Mouse (Mus musculus) urinary bladder, adult 18-20 months (tissue): ENCODE measurements around the gene Stat3.

ENCODE experiments used
- DNase-seq, 2 experiments: peaks; one replicate each; pipeline ENCODE4 v3.0.0; 2022; ENCODE audit warnings: low spot score in 2 of 2, mixed read lengths in 2 of 2

The Stat3 gene

DNA sequence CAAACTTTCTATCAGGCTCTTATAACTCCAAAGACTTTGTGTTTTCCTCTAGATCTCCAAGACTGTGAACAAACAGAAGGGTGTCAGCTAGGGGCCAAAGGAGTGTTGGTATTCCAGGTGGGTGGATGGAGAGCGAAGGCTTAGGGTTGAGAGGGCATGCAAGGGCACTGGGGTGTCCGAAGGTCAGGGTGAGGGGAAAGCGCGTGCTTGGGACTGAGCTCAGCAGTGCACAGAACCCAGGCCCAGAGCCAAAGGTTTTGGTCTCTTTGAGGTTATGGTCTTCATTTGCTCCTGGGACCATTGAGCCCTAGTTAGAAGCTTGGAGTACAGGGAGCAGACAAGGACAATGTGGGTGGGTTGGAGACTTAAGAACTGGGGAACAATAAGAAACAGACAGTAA, 84.2 kb downstream of the Stat3 start:
- DNase-seq = no peak

DNA sequence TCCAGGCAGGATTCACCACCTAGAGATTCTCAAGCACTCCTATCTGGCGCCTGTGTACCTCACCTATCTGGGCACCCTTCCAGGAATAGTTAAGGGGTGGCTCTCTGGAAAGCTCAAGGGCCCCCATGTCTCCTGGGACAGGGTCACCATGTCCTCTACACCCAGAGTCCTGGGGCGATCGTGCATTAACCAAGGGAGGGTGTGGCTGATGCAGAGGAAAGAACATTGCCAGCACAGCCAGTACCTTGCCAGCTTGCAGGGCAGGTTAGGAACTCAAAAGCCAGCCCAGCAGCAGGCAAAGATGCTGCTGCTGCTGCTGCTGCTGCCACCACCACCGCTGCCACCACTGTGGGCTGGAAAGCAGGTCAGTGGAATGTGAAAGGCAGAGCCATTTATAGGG, 85.1 kb downstream of the Stat3 start:
- DNase-seq = no peak

DNA sequence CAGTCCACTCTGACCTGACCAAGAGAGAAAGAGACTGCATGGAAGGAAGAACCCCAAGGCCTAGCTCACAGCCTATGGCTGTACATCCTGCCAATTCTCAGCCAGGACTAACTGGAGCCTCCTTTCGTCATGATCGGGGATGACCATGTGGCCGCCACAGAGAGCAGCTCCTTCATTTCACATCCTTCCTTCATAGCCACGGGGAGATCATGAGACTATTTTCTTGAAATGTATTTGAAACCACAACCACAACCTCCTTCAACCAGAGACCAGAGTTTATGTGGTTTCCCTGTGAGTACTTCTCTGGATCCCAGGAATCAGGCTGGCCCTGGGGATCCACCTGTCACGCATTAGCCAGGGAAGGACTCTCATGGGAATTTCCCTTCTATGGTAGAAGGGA, 86.3 kb downstream of the Stat3 start:
- no peak for DNase-seq

DNA sequence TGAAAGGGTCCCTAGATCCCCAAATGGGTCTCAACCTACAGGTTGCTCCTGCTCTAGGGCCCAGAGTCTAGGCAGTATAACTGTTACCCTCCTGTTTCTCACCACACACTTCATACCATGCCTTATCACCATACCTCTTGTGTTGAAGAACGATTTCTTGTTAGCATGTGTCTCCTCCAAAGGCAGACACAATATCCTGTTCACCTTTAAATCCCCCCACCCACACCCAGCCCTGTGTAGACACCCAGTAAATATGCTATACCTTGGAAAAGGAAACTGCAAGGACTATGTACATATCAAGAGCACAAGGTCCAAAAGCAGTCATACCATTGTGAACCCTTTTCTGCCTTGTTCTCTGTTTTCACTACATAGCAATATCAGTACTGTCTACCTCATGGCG, 87.3 kb downstream of the Stat3 start:
- DNase-seq = no peak

DNA sequence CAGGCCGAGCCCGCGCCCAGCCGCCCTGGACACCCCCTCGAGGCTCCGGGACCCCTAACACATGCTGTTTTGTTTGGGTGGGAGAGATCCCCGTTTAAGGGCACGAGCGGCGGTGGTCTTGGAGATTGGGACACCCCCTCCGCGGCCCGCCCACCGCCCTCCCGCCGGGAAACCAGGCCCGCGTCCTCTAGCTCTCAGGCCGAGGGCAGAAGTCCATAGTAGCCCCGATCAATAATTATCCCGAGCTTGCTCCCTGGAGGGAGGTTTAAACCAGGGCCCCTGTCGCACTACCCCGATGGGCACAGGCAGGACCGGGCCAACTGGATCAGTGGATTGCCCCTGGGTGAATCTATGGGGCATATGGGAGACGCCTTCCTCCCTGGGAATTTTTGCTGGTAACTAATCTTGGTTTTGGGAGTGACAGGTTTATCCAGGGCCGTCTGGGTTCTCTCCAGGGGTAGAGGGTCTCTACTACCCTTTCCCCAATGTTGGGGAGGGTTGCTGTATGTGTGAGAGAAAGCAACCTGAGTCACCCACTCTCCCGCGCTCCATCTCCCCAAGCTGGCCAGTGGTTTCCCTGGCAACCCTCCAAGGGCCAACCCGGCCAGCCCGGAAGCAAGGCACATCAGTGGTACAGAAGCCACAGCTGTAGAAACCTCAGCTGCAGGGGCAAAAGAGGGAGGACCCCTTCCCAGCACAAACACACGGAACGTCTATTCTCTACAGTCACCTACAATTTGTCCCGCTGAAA, 88.4 kb downstream of the Stat3 start:
- peak; percentile 31 to 77 for DNase-seq

DNA sequence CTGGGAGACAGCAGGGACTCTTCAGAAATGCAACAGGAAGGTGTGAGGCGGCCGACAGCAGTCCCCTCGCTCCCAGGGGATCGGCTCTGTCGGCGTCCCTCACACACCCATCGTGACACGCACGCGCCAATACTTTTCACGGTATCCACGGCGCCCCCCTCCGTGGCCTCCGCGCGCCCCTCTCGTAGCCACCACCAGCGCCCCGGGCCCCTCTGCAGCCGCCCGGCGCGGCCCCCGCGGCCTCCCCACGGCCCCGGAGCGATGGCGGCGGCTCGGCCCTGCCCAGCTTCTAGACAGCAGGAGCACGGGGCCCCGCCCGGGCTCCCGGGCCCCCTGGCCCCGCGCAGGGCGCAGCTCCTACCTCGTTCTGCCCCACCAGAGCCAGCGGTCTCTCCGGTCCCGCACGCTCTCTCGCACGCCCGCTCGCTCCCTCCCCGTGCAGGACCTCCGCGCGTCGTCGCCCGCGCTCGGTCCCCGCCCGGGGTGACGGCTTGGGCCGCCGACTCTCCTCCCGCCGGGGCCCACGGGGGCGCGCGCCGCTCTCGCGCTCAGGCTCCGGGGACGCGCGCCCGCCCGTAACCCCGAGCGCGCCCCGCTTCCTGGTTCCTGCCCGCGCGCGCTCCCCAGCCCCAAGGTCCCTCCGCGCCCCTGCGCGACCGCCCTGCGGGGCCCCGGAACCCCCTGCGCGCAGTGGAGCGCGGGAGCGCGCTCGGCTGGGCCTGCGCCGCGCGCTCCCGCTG, 89.1 kb downstream of the Stat3 start, which contains the start of gene Stat5b:
Stat5b (minus strand) TSS at position 687 of the 740 bp plus-strand sequence.
- DNase-seq = peak in 1 of 2 experiments; percentile 31

DNA sequence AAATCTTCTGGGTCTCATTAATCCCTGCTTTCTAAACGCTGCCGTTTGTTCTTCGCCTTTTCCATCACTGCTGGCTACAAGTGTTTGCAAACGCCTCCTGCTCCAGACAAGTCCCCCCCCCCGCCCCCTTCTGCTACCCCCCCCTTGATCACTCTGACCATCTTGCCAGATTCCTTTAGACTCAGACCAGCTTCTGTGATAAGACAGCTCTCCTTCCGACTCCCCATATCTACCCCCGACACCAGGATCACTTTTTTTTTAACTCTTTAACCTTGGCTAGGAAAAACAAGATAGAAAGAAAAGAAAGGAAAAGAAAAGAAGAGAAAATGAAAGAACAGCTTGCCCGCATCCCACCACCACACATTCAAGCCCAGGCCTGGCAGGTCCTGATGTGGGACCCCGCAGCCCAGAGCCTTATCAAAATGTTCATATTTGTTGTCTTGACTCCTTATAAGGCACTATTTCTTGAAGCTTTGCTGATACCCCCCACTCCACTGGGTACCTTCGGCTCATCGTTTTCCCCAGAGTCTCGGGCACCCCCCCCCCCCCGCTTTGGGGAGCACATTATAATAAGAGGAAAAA, 89.8 kb downstream of the Stat3 start:
- DNase-seq = no peak

DNA sequence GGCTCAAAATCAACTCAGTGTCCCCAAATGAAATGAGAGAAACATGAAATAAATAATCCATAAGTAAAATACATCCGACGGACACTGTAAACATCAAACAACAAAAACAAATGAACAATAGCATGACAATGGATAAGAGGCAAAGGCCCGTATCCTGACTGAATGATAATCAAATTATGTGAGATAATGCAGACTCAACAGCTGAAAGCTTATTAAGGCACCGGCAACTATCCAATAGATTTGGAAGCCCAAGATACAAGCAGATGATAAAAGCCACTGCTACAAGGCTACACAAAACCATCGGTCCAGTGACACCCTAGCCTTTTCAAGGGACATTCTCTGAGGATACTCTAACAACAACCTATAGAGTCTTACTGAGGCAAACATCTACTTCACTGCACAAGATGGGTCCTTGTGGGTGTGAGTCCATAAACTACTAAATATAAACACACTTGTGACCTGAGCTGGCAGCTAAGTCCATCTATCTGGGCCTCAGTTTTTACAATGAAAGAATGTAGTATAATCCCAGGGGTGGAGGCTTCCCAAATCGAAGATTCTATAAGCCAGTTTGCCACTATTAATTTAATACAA, 90.5 kb downstream of the Stat3 start:
- DNase-seq = no peak

DNA sequence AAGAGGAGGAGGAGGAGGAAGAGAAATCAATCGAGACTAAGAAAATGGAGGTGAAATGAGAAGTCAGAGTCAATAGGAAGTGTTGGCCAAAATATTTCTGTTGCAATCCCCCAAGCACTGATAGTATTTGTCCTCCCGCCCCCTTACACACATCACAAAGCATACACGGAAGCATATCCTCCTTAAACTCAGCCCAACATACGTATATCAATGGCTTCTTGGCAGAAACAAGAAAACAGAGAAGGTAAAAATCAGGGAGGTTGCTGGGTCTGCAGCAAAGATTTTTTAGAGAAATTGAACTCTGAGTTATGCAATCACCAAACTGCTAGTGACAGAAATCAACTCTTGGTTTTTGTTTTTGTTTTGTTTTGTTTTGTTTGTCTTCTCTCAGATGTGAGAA, 91.3 kb downstream of the Stat3 start:
- DNase-seq = no peak

DNA sequence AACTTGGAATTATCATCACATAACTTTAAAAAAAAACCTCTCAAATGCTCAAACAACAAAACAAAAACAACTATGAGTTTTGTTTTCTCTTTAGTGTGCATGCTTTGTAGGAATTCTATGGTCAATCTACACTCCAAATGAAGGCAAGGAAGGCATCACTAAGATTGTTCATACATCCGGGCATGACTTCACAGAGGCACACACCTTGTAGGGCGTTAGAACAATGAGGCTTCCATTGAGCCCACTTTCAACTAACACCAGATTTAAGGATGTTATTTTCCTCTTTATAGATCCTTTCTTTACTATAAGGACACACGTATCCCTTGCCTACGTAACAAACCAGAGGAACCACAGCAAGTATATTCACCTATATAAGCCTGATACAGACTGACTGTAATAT, 91.8 kb downstream of the Stat3 start:
- DNase-seq = no peak

DNA sequence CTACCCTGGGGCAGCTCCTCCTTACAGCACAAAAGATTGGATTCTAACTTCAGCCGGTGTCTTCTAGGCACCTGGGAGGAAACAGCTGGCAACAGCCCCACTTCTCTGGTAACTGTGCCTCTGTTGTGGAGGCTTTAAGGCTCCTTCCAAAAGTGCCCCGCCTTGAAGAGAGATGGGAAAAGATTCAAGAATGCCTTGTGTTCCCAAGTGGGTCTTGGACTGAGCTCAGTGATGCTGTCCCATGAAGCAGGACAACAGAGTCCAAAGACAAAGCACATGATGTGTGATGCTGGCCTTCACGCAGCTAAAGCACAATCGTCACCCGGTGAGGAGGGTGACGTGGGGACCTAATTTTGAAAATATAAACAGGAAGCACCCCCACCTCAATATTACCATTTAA, 93.5 kb downstream of the Stat3 start:
- DNase-seq = no peak

DNA sequence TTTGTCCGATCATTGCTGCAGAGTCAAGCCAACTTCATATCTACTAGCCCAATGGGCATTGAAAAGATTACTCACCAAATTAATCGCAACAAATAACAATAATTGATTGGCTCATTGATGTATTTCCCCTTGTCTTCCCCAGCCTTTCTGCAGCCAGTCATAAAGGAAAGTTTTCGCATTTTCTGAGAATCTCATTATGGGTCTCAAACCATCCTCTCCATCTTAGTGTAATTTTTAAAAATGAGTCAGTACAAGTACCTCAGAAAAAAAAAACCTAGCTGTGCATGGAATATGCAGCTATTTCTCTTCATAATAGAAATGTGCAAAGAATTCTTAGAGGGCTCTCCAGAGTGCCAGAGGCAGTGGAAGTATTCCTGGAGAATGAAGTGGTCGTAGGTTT, 95.2 kb downstream of the Stat3 start:
- DNase-seq = no peak

DNA sequence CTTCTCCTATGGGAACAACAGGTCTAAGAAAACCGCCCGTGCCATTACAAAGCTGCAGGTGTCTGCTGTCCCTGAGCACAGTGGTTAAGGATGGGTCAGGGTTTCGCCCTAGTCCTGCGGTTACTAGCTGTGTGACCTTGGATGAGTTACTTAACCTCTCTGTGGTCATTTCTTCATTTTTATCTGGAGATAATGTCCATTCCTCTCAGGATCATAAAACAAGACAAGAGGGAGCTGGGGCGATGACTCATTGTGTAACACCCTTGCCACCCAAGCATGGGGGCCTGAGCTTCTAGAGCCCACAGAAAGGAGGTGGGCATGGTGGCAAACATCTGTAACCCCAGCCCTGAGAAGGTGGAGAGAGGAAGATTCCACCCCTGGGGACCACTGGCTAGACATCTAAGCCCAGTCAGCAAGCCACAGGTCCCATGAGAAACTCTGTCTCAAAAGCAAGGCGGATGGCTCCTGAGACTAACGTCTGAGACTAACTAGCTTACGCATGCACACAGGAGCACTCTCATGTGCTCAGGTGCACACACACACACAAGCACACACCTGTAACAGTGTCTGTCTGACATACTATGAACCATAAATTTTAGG, 96.2 kb downstream of the Stat3 start:
- no peak for DNase-seq

DNA sequence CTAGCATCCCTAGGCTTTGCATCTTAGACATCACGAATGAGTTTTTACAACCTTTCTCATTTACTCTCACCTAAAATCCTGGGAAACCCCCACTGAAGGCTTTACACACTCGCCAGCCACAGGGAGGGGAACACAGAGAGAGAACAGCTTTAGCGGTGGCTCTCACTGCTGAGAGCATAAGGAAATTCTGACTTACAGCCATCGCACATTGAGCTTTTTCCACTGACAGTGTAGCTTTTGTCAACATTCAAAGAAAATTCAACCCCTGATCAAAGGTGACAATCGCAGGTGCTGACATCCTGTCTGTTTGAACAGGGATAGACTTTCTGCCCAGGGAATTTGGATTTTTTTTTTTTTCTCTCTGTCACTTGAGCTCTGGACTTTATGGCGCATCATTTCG, 97.3 kb downstream of the Stat3 start:
- DNase-seq = no peak

DNA sequence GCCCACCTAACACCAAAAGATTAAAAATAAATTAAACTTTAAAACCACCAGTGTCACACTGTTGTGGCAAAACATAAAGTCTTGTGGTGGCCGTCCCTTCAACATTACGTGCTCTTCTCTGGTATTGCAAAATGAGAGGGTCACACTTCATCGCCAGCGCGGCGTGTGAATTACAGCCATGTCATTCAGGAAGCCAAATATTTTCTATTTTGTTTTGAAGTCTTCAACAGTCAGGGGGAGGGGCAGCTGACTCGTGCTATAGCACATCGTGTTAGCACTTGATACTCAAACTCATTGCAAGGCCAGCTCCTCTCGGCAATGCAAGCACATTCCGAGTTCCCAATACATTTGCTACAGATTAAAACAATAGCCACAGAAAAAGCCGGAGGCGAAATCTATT, 98.5 kb downstream of the Stat3 start:
- no peak for DNase-seq

DNA sequence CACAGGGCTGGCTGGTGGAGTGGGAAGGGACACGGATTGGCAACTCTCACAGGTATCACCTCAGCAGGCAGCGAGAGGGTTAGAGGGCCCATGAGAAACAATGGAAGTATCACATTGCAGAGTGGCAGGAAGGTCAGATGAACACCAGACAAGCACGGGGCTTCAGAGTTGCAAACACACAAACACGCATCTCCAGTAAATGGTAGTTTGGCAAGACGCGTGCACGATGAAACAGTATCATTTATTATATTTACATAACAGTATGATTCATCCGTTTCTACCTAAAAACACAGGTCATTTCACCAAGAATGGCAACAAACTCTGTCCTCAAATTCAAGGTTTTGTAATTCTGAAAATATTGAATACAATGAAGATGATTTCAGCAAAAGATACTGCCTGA, 99.8 kb downstream of the Stat3 start:
- no peak for DNase-seq

DNA sequence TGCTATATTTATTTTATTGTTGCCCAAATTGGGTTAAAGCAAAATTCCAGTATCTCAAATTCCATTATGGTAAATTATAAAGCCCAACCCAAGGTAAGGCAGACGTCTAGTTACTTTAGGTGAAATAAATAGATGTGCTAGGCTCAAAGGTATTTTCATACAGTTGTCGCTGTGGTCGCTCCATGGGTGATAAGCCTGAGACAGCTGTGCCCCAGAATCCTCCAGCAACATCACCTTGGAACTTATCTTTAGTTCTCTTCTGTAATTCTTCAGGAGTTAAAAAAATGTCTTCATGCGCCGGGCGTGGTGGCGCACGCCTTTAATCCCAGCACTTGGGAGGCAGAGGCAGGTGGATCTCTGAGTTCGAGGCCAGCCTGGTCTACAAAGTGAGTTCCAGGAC, 100.4 kb downstream of the Stat3 start:
- DNase-seq = no peak

DNA sequence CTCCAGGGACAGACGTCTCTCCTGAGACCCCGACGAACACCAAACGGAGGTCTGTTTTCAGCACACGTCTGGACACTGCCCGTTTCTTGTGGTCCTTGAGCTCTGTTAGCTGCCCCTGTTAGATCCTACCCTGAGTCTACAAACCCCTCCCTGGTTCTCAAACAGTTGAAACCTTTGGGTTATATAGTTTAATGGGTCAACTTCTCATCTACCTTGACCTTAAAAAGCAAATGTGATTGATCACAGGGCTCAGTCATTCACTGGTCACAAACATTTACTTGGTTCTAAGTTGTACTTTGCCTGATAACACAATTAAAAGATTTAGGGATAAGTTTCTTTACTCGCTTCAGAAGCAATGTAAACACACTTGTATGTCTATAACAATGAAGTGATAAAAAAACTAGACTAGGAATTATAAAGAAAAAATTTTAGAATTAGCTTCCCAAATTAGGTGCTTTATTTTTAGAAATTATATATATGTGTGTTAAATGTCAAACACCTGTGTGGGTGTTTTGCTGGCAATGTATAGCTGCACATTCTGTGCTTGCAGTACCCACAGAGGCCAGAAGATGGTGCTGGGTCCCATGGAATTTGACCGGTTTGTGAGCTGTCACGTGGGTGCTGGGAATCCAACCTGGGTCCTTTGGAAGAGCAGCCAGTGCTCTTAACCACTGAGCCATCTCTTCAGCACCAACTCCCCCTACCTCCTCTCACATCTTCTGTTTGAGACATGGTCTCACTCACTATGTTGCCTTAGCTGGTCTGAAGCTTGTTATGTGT, 102.2 kb downstream of the Stat3 start:
- DNase-seq = no peak
